Mouse (Mus musculus) monocyte, adult 2 months (primary cell): ENCODE measurements around the gene Trp53inp2.
A peak's percentile ranks its signal among the peaks of the same experiment; 100 is the strongest.

Source experiments
- DNase-seq, 2 experiments: peaks; one replicate each; pipeline ENCODE4 v3.0.0; 2022; ENCODE audit warnings: low spot score in 2 of 2, low read depth in 1 of 2

Trp53inp2 gene

DNA sequence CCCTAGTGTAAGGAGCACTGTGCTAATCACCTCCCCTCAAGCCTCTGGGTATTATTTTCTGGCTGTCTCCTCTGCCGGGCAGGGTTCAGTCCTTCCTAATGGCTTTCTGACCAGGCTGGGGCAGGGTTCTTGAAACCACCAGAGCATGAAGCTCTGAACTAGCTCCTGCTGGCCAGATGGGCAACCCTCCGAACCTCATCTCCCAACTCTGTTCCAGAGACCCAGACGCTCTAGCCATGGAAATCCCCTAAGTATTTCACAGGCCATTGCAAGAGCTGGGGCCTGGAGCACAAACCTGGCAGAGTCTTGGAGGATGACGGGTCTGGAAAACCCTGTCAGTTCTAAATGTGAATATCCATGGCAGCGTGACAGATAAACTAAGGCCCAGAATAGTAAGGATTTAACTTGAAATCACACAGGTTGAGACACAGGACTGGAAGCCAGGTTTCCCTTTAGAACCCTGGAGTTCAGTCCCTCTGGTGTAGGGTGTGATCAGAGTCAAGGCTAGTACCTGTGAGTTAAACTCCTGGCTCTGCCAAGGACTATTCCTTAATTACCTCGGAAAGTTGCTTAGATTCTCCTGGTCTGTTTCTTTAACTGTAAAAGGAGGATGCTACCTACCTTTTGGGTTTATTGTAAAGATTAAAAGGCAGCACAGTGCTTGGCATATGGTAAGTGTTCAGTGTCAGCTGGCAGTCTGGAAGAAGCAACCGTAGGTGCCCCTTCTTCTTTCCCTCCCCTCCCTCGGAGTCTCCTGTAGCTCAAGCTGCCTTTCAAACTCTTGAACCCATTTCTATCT is at the start of gene Trp53inp2:
Trp53inp2 (plus strand) TSS at position 799 of the 799 bp plus-strand sequence.
- DNase-seq, result no peak

DNA sequence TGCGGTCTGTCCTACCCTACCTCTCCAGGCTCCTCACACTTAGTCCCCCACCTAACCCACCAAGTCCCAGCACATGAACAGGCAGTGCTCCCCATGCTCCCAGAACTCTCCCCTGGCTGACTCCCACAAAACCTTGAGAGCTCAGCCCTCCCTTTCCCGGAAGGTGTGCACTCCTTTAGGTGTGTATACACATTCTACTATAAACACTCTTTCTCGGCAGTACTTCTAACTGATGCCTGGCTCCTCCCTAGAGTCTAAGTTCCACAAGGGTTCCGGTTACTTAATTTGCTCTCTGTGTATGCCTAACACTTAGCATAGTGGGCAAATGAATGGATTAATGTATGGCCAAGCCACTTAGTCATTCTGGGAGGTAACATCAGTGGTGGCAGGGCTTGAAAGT is 49.5 kb upstream of the Trp53inp2 start:
- DNase-seq, result no peak

DNA sequence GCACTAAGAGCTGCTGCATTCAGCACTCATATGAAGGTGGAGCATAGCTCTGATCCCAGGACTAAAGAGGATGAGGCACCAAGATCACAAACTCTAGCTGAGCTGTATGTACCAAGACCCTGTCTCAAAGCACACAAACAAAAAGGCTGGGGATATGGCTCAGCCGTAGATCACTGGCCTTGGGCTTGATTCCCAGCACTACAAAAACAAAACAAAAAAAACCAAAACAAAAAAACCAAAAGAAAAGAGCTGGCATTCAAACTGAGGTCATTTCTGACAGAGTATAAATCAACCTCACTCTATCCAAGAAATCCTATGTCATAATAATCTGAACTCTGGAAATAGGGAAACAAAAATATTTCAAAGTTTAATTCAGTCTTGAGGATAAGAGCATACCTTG is 47.4 kb upstream of the Trp53inp2 start:
- DNase-seq, result no peak

DNA sequence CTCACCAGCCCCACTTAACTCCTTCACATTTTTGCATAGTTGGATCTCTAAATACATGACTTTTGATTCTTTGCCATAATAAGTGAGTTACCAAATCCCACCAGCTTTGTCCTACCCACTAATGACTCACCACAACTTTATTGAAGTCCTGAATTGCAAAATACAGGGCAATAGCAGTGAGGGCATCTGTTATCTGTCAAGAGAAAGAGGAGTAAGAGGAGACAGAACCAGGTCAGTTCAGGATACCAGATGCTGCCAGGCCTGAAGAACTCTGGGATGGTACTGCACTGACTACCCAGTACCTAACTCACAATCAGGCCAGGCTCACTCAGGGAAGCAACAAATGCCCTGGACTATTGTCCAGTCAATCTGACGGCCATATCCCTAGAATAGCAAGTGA is 45.6 kb upstream of the Trp53inp2 start:
- no peak for DNase-seq

DNA sequence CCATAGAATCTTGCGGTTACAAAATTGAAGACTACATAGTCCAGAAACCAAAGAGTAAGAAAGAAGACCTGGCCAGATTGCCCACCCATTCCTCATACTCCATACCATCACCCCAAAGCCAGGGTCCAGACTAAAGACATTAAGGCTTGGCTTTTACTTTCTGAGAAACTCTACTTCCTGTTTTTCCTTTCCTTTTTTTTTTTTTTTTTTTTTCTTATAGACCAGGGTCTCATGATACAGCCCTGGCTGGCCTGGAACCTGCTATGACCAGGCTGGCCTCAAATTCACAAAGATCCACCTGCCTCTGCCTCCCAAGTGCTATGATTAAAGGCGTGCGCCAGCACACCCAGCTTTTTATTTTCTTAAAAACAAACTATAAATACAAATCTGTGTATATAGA is 44.6 kb upstream of the Trp53inp2 start:
- no peak for DNase-seq

DNA sequence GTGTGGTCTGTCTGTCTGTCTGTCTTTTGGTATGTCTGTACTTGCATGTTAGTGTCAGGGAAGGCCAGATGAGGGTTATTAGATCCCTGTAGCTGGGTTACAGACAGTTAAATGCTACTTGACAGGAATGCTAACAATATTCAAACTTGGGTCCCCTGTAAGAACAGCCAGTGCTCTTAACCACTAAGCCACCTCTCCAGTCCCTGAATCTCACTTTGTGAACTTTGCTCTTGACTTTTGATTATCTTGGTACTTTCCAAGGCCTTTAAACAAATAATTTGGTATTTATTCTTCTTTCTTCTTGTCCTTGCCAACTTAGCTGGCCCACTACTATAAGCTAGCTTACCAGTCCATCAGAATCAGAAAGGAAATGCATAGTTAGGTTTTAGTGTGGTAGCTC is 40.7 kb upstream of the Trp53inp2 start:
- no peak for DNase-seq

DNA sequence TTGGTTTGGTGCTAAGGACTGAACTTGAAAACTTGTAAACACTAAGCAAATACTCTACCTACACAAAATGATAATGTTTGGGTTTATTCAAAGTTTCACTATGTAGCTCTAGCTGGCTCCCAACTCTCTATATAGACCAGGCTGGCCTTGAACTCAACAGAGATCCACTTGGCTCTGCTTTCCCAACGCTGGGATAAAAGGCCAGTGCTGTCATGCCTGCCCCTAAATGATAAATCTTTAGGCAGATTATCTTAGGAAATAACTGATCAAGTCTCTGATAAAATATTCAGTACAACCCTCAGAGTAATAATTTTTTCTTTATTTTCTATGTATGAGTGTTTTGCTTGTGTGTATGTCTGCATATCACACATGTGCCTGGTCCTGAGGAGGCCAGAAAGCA is 34.2 kb upstream of the Trp53inp2 start:
- DNase-seq, result no peak

DNA sequence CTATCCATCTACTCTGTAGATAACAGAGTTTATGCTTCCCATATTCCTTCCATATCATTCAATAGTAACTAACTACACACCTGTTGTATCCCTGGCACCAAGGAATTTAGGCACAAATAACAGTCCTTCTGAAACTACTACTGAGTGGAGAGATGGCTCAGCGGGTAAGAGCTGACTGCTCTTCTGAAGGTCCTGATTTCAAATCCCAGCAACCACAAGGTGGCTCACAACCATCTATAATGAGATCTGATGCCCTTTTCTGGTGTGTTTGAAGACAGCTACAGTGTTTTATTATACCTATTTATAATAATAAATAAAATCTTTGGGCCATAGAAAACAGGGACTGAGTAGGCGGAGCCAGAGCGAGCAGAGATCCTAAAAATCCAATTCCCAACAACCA is 26.5 kb upstream of the Trp53inp2 start:
- DNase-seq, result no peak

DNA sequence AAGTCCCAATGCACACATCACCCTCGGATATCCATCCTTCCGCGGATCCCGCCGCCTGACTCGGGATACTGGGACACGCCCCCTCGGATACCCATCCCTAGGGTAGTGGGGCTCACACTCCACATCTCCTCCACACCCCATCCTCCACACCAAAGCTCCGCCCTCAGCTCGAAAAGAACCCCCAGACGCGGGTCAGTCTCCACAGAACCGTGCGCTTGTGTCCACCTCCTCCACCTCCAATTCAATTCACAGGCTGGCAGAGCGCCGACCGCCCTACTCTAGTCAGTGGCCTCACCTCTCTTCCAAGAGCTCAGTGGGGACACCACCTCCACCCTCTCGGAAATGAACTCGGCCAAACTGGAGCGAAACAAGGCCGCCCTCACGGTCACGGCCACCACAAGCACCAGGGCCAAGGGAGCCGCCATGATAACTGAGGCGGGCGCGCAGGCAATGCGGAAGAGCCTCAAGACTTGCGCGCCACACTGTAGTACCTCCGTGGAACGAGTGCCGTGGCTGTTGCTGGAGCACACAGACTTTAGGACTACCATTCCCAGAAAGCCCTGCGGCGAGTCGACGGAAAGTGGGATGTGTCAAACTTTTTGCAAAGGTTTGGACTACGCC is 23.8 kb upstream of the Trp53inp2 start, which contains the start of gene Pigu:
Pigu (minus strand) TSS at position 460 of the 621 bp plus-strand sequence.
- DNase-seq, result peak; percentile 78 to 81

DNA sequence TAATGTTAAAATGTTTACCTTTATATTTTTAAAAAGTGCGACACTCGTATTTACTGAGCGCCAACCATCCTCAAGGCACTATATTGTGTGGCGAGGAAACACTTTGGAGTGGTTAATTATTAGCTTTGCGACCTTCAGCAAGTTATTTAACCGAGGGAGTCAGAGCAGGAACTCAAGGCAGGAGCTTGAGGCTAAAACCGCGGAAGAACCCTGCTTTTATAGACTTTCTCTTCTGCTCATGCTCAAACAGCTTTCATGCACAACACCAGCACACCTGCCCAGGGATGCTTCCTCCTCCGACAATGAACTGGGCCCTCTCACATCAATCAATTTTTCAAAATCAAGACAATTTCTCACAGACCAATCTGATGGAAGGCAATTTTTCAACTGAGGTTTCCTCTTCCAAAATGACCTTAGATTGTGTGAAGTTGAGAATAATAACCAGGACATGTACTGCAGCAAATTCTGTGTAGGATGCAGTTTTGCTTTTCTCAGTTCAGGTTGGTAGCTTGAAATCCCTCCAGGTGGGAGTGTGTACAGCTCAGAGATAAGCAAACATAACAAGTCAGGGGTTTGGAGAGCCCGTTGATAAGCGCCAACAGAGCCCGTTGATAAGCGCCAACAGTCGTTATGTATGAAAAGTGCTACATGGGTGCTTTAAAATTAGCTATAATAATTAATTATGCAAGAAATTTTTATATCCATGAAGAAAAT is 23.0 kb upstream of the Trp53inp2 start:
- no peak for DNase-seq

DNA sequence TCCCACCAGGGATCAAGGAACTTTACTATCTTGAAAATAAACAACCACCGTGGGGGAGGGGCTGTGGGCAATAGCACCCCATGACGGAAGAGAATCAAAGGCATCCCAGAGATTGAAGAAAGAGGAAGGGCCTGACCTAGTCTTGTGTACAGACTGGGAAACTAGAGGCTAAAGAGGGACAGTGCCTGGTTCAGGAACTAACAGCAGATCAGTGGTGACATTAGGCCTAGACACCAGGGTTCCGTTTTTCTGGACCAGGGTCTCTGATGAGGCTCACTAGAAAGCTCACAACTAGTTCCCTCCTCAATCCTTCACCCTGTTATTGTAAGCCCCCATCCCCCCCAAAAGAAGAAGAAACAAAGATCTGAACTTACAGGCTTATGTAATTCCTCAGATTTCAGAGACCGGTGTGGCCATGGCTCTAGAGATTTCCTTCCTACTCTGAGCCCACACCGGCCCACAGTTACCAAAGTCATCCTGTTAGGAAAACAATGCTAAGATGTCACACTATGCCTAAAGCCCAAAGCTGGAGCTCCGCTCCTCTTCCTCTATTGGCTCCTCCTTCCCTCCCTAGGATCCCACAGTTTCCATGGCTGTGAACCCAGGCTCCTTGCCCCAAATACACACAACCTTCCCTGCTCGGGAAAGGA is 13.1 kb upstream of the Trp53inp2 start:
- DNase-seq, result no peak

DNA sequence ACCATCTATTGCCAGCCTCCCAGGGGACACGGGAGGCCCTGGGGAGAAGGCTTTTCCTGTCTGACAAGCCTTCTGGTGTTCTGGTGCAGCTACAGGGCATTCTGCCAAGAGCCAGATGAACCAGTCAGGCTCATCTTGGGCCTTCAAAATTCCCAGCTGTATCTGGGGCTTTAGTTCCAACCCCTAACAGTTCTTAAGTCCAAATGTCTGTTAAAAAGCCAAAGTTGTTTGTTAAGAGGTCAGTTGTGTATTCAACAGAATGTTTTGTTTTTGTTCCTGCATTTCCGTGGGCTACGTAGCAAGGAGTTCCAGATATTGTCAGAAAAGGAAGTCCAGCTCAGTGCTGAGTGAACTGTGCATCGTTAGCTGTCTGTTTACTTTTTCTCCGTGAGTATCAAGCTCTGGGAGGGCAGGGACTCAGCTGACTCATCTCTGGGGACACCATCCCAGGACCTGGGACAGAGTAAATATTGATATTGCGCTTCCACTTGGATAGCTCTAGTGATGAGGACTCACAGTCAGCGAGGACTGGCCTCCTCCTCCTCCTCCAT is 11.5 kb upstream of the Trp53inp2 start:
- DNase-seq, result no peak

DNA sequence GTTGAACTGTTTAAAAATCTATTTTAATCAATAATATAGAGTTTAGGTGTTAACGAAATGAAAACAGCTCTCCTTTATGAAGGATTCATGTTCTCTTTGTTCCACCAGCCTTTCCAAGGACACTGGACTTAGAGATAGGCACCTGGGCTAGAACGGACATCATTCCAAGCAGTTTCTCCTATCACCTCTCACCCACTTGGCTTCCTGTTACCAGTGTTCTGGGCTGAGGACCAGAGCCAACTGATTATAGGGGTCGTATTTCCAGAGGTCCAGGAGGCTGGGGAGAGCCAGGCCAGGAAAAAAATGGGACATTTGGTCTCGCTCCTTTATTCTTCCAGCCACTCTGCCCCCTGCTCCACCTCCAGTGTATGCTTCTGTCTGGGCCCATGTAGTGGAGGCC is 8.4 kb upstream of the Trp53inp2 start:
- no peak for DNase-seq

DNA sequence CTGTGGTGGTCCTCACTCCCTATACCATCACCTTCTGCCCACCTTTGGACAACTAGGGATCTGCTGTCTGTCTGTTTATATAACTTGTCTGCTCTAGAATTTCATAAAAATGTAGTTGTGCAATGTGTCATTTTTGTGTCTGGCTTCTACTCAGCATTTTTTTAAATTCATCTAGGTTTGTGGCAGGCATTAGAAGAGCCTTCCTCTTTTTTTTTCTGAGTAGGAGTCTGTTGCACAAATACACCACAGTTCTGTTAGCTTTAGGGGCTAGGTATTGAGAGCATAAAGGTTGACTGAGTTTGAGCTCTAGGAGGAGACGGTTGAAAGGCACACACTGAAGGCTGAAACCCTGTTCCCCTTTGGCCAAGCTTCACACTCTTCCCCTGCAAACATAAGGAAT is 7.6 kb upstream of the Trp53inp2 start:
- no peak for DNase-seq

DNA sequence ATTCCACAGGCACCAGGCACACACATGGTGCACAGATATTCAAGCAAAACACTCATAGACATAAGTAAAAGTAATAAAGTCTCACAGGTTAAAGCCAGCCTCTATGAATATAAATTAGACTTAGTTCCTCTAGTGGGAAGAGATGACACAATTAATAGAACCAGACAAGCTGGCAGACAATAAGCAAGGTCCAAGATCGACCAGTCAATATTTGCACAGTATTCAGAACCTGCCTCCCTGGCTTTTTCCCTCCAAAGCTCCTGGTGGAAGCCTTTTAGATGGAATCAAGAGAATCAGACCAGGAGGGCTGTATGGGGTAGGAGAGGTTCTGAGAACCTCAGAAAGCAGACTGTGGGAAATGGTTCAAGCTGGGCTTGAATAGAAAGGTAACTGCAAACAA is 7.0 kb upstream of the Trp53inp2 start:
- no peak for DNase-seq

DNA sequence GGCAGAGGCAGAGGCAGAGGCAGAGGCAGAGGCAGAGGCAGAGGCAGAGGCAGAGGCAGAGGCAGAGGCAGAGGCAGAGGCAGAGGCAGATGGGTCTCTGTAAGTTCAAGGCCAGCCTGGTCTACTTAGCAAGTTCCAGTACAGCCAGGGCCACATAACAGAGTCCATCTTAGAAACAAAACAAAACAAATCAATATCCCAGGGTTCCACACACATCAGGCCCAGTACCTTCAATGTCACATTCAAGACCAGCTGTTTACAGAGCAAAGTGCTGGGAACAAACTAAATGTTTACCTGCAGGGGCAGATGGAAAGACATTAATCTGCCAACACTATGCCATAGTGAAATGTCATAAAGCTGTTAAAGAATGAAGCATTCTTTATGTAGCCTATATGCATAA is 6.3 kb upstream of the Trp53inp2 start:
- no peak for DNase-seq

DNA sequence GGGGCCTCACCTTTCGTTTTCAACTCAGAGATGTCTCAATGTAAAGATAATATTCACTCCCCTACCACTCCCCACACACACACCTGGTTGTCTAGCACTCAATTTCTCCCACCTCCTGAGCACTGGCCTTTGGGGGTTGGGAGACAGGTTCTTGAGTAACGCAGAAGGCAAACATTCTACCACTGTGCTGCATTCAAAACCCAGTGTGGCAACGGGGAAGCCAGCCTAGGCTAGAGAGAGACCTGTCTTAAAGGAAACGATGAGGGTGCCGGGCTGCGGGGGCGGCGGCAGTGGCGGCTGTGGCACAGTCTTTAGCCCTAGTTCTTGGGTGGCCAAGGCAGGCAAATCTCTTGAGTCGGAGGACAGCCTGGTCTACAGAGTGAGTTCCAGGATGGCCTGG is 4.7 kb upstream of the Trp53inp2 start:
- no peak for DNase-seq

DNA sequence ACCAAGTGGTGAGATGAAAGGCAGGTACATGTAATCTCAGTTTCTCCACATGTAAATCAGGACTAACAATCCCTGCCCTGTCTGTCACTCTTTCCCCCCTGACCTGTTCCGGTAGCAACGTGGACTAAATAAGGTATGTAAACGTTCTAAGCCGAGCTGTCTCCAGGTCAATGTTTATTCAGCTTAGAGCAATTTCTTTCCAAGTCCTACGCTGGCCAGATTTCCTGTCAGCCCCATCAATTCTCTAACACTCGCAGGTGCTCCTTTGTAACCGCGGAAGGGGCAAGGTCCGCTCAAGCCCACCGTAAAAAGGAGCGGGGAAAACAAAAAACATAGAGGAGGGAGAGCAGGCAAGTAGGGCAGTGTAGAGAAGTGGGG is 190 bp downstream of the Trp53inp2 start:
- DNase-seq, result no peak

DNA sequence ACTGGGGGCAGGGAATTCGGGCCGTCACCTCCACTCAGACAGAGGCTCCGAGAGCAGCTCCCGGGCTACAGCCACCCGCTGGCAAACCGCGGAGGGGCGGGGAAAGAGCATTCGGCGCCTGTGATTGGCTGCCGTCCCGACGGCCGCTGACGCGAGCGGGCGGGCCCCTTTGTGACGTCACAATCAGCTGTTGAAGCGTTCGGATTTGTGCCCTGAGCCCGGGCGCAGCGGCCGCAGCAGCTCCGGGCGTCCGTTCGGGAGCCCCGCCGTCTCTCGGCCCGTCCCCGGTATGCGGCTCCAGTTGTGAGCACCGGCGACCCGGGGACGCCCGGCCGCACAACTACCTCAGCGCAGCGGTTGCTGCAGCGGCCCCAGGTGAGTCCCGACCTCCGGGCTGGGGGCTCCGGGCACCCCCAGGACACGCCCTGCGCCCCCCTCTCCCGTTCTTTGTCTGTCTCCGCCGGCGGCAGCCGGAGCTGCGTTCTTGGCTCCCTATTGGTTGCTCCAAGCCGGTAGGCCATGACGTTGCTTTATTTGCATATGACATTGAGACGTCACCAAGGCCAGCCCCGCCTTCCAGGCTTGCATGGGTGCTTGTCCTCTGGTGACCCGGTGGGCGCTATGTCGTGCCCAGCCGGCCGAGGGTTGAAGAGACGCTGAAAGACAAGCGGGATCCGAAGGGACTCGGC is 928 bp downstream of the Trp53inp2 start:
- DNase-seq, result peak; percentile 88 to 98

DNA sequence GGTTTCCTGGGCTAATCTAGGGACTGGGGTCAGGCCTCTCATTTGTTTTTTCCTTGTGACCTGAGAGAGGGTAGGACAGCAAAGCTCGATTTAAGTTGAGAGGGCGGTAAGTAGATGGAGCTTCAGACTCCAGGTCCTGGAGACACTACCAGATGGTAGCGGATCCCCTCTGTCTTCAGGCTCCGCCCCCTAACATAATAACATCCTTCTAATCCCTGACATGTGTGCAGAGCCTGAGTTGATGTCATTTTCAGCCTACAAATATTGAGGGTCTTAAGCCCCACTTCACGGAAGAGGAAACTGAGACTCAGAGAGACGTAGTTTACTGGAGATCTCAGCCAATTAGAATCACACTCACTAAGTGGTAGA is 1.5 kb downstream of the Trp53inp2 start:
- DNase-seq, result no peak
